Mouse (Mus musculus) small intestine, adult 2 months (tissue): Measurements from ENCODE around the gene Pacsin1. TPM values are rescaled to one million over a fixed set of nuclear protein-coding genes. Genes with fewer than 3 reads are reported as not detected.

Experiments
- H3K27ac ChIP-seq: fragments of 200-500 bp; 2 replicates; pipeline ENCODE4 v1.5.1; 2012; ENCODE audit warnings: low read depth, low read length, control low read depth, inconsistent platforms; ENCODE audit not compliant: insufficient read depth
- H3K27me3 ChIP-seq: fragments of 200-500 bp; 2 replicates; pipeline ENCODE4 v1.6.1; 2012; ENCODE audit warnings: mild to moderate bottlenecking, moderate library complexity, low read length, inconsistent platforms; ENCODE audit not compliant: control insufficient read depth, insufficient read depth
- H3K36me3 ChIP-seq: fragments of 200-500 bp; 2 replicates; pipeline ENCODE4 v1.6.1; 2012; ENCODE audit warnings: mild to moderate bottlenecking, low read length, control low read depth, inconsistent platforms; ENCODE audit not compliant: control insufficient read depth, insufficient read depth
- H3K4me1 ChIP-seq: fragments of 200-500 bp; 2 replicates; pipeline ENCODE4 v1.6.1; 2012; ENCODE audit warnings: low read length, inconsistent platforms, mixed read lengths; ENCODE audit not compliant: control insufficient read depth, insufficient read depth, insufficient read length
- H3K4me3 ChIP-seq: fragments of 200-500 bp; 2 replicates; pipeline ENCODE4 v1.5.1; 2012; ENCODE audit warnings: low read depth, mild to moderate bottlenecking, control low read depth, inconsistent platforms, low read length, moderate library complexity
- CTCF ChIP-seq: fragments of 200-500 bp; IDR thresholded peaks from 2 replicates; pipeline ENCODE4 v1.5.1; 2012; ENCODE audit warnings: low read depth, mild to moderate bottlenecking, control low read depth, inconsistent platforms, low read length, moderate library complexity, mixed read lengths; ENCODE audit not compliant: insufficient replicate concordance, insufficient read length; ENCODE audit errors: extremely low read depth
- POLR2A ChIP-seq: fragments of 200-500 bp; IDR thresholded peaks from 2 replicates; pipeline ENCODE4 v1.6.1; 2012; ENCODE audit warnings: low read depth, mild to moderate bottlenecking, control low read depth, inconsistent platforms, low read length, moderate library complexity
- WGBS: fragments of 180-500 bp; shearing (Covaris S2); methylation state at CpG from one replicate; pipeline ENCODE4 v1.1.7; 2018; 5-methylcytosine and 5-hydroxymethylcytosine counted together
- polyA plus RNA-seq: library from polyadenylated mRNA; depleted of rRNA; stranded (reverse); fragments of >200 nt; gene quantifications from 2 replicates; pipeline ENCODE4 v1.2.3, GENCODE M21; 2012

The Pacsin1 gene
- polyA plus RNA-seq, 1 experiment: 2.2 TPM

DNA sequence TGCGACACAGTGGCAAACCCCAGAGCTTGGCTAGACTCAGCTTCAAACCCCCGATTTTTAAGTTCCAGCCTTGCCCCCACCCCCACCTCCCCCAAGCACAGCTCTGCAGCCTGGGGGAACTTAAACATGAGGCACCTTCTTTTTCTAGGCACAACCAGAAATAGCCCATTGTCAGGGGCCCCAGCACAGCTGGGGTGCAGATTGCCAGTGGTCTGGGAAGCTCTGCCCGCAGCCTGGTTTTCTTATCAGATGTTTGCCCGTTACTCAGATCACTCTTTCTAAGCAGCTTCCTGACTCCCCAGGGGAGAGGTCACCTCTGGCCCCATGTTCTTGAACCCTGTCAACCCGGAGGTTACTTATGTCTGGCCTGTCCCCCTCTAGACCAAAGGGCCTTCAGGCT, 1.1 kb downstream of the Pacsin1 start:
- Histone ChIP-seq H3K27me3 (peaks cover 26% of the 10 kb centered on the region), H3K36me3 (no peaks in the 10 kb centered on the region), H3K27ac (no peak overlapping the region), H3K4me3 (no peak overlapping the region; the same call in 1 of the 2 replicates), H3K4me1 (no peaks in the 10 kb centered on the region)
- TF ChIP-seq CTCF (no peak), POLR2A (no peak)
- WGBS: 28% methylated on average over 5 of the region's 5 CpGs

GRCm38 (mm10) chr17:27657123-27657522, 1.8 kb downstream of the Pacsin1 start:
- no peaks in the 10 kb centered on the region for H3K4me1 ChIP-seq
- no peak for TF ChIP-seq CTCF
- no peak overlapping the region for H3K27ac ChIP-seq
- WGBS: 63% methylated on average over 8 of the region's 8 CpGs
- H3K36me3 ChIP-seq: no peaks in the 10 kb centered on the region
- no peak overlapping the region for H3K4me3 ChIP-seq
- H3K27me3 ChIP-seq: peaks cover 26% of the 10 kb centered on the region

DNA sequence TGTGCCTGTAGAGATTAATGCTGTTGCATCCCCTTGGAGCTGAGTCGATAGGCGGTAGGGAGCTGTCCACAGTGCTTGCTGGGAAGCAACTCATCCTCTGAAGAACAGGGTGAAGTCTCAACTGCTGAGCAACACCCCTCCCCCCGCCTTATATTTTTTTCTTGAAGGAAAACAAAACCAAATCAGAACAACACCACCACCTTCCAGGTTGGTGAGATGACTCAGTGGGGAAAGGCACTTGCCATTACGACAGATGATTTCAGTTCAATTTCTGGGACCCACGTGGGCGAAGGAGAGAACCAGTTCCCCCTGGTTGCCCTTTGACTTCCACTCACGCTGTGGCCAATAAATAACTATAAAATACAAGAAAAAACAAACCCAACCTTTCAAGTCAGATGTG, 3.5 kb downstream of the Pacsin1 start:
- Histone ChIP-seq H3K4me1 (no peaks in the 10 kb centered on the region), H3K27ac (no peak overlapping the region), H3K27me3 (peaks cover 26% of the 10 kb centered on the region), H3K4me3 (no peak overlapping the region), H3K36me3 (no peaks in the 10 kb centered on the region)
- 40% methylated on average over 7 of the region's 7 CpGs for WGBS
- TF ChIP-seq POLR2A (no peak), CTCF (no peak)

- Histone ChIP-seq H3K4me1 (no peaks in the 10 kb centered on the region), H3K27me3 (no peaks in the 10 kb centered on the region), H3K27ac (no peak overlapping the region), H3K4me3 (no peak overlapping the region), H3K36me3 (no peaks in the 10 kb centered on the region)
- no peak for TF ChIP-seq CTCF
- no peak for TF ChIP-seq POLR2A
- WGBS: 81% methylated on average over 6 of the region's 6 CpGs
Measured at GRCm38 (mm10) chr17:27671720-27672119, 16.4 kb downstream of the Pacsin1 start.

DNA sequence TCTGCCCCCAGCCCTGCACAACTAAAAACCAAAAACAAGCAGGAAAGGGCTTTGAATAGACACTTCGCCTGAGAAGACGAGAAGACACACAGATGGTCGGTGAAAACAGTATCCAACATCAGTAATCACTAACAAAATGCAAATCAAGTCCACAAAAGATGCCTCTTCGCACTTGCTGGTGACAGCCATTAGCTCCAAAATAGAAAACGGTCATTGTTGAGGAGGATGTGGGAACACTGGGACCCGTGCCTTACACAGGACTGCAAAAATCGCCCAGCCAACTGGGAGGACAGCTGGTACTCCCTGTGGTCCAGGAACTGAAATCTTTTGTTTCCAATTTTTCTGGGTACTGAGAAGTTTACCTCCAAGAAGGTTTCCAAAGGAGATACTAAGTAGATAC, 18.6 kb downstream of the Pacsin1 start:
- no peak for TF ChIP-seq POLR2A
- no peak for TF ChIP-seq CTCF
- H3K36me3 ChIP-seq: no peaks in the 10 kb centered on the region
- no peak overlapping the region for H3K27ac ChIP-seq
- H3K27me3 ChIP-seq: no peaks in the 10 kb centered on the region
- WGBS: 88% methylated on average over 7 of the region's 7 CpGs
- no peaks in the 10 kb centered on the region for H3K4me1 ChIP-seq
- H3K4me3 ChIP-seq: no peak overlapping the region

GRCm38 (mm10) chr17:27675453-27675852, 20.1 kb downstream of the Pacsin1 start:
- no peaks in the 10 kb centered on the region for H3K4me1 ChIP-seq
- no peak overlapping the region for H3K4me3 ChIP-seq
- 43% methylated on average over 9 of the region's 9 CpGs for WGBS
- H3K27me3 ChIP-seq: no peaks in the 10 kb centered on the region
- no peaks in the 10 kb centered on the region for H3K36me3 ChIP-seq
- no peak for TF ChIP-seq POLR2A
- no peak for TF ChIP-seq CTCF
- H3K27ac ChIP-seq: no peak overlapping the region

- no peak for TF ChIP-seq CTCF
- TF ChIP-seq POLR2A: no peak
- H3K27me3 ChIP-seq: no peaks in the 10 kb centered on the region
- 65% methylated on average over 7 of the region's 7 CpGs for WGBS
- no peaks in the 10 kb centered on the region for H3K36me3 ChIP-seq
- H3K4me3 ChIP-seq: no peak overlapping the region
- no peak overlapping the region for H3K27ac ChIP-seq
- H3K4me1 ChIP-seq: no peaks in the 10 kb centered on the region
Measured at GRCm38 (mm10) chr17:27676270-27676669, 21.0 kb downstream of the Pacsin1 start.

- 74% methylated on average over 5 of the region's 5 CpGs for WGBS
- Histone ChIP-seq H3K27me3 (no peaks in the 10 kb centered on the region), H3K36me3 (no peaks in the 10 kb centered on the region), H3K4me1 (no peaks in the 10 kb centered on the region), H3K27ac (no peak overlapping the region), H3K4me3 (no peak overlapping the region)
- TF ChIP-seq CTCF: no peak
- TF ChIP-seq POLR2A: no peak
Measured at GRCm38 (mm10) chr17:27677756-27678155, 22.4 kb downstream of the Pacsin1 start.
